Mouse (Mus musculus) spleen, postnatal 10 days (tissue): ENCODE data around the gene Gm128.

Experiments used
- DNase-seq, 2 experiments: peaks; one replicate each; pipeline ENCODE4 v3.0.0; 2021 to 2022; ENCODE audit warnings: low spot score in 2 of 2

Gm128 gene

DNA sequence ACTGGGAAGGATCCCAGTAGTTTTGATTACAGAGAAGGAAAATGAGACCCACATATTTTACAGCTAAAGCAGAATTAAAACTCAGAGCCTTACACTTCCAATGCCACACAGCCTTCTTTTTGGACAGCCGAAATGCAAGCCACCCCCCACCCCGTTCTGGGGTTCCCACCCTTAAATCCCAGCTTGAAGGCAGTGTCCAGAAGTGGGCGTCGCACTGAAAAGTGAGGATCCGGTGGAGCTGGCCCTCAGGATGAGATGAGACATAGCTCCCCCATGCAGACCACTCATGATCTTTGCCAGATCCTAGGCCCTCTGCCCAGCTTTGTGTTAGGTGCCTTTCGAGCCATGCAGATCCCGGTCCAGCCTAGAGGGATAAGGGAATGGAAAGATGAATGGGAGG, at the start of gene Gm128:
TSS of gene Gm128 (minus strand) at position 101 of the 400 bp plus-strand sequence.
- DNase-seq, result no peak

DNA sequence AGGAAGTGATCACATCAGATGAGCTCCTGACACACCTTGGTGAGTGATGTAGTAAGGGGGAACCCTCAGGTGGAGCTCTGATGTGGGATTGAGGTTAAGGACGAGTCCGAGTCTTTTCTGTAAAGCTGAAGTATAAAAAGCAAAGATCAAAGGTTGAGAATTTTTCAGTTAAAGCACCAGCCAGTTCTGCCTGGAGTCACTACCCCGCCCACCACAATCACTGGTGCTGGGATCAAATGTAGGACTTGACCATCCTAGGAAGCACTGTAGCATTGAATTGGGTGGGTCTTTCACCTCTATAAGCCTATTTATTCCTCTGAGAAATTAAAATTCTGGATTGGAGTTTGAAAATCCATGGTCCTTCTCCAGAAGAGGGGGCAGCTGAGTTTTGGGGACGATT, 49.6 kb upstream of the Gm128 start:
- no peak for DNase-seq

DNA sequence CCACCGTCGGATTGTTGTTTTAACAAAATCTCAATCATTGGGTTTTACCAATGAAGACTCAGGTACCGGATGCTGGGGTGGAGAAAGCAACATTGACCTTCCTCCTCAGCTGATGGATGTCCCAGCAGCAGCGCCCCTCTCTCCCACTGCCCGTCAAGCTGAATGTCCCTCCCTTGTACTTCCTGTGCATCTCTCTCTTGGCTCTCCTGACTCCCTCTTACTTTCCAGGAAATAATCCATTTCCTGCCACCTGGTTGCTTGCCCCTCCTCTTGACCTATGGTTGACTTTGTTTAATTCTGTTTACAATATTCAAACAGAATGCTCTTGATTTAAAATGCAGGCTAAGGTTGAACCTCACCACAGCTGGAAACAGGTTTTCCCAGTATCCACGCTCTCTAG, 48.8 kb upstream of the Gm128 start:
- DNase-seq, result no peak

DNA sequence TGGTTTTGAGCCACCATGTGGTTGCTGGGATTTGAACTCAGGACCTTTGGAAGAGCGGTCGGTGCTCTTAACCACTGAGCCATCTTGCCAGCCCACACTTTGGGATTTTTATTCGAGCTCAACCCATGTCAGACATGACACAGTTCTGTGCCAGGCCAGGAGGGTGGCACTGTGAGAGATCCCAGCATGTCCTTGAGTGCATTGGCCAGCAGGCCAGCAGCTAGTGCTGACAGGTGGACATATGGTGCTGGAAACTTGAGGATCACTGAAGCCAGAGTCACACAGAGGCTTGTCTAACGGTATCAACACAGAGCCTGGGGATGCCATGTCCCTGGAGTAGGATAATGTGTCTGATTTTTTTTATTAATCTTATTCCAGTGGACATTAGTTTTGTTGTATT, 48.0 kb upstream of the Gm128 start:
- DNase-seq, result no peak

DNA sequence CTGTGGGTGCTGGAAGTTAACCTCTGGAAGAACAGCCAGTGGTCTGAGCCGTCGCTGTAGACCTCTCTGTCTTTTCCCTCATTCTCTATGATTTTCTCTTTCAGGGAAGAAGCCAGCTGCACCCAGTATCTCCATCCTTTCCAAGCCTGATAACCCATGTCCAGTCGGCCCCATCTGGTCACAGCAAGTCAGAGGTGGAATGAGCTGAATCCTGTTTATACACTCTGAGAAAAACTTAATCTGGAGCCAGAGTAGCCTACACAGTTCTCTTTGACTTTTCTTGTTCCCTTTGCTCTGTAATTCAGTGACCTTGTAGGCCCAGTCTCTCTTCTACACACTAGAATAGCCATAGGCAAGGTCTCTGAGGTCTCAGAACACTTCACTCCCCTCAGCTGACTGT, 46.1 kb upstream of the Gm128 start:
- DNase-seq, result no peak

DNA sequence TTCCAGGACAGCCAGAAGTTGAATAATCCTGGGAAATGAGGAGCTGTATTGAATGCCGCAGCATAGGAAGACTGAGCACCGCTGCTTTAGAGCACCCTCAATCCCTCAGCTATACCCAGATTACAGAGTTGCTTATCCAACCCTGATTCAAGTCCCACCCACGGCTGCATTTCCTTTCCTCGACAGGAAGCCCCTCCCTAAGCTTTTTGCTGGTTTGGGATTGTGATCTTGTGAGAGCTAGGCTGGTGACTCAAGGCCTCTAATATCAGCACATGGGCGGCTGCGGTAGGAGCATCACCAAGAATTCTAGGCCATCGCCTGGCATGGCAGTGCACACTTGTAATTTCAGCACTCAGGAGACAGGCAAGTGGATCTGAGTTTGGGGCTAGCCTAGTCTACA, 45.1 kb upstream of the Gm128 start:
- no peak for DNase-seq

DNA sequence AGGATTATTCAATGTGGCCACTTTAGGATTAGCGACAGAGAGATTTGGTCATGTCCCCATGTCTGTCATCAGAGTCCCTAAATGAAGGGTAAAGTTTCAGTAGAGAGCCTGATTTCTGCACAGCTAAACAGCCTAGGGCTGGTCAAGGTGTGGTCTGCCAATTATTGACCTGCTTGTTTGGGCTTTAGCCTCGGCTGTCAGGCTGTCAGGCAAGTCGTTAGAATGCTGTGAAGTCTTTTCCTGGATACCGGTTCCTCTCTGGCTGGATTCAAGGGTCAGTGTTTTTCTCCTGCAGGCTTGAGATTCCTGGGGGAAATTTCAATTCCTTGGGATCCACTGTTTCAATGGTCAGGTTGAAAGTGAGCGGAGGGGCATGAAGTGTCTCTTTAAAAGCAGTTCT, 44.6 kb upstream of the Gm128 start:
- no peak for DNase-seq

DNA sequence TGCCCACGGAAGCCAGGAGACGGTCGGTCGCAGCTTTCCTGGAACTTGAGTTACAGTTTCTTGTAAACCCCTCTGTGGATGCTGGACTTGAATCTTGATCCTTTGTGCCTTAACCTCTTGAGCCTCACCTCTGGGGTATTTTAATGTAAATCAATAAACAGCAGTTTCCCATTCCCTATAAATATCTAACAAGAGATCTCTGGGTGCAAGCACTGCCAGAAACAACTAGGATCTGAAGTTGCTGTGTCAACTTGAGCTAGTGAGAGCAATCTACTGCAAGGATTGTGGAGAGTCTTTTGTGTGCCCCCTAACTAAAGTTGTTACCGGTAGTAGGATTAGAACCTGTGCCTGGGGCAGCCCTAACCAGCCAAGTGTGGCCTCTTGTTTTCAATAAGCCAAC, 44.0 kb upstream of the Gm128 start:
- no peak for DNase-seq

DNA sequence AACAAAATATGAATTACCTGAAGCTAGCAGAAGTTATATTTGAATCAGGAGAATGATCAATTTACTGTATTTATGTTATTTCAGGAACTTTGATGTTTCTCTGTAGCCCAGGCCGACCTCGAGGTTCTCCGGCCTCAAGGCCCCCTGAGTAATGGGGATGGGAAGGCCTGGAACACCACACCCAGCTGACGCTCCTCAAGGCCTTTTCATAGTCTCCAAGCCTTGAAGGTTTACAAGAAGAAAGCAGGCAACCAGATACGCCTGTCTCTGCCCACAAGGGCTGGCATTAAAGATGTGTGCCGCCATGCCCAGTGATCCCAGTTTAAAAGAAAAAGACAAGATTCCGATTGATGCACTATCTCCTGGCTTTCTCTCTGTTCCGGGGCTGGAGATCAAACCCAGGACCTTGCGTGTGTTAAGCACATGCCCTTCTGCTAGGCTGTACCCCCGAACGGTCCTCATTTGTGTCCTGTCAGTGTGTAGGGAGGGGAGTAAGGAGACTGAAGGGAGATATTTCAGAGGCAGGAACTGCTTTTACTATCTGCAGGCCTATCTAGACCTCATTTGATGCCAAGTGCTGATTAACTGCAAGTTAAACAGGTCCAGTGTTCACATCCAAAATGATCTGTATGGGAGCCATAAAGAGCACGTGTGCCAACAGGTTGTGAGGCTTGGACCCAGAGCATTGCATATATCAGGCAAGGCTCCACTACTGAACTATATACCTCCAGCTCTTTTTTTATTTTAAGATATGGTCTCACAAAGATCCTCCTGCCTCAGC, 43.3 kb upstream of the Gm128 start:
- no peak for DNase-seq

DNA sequence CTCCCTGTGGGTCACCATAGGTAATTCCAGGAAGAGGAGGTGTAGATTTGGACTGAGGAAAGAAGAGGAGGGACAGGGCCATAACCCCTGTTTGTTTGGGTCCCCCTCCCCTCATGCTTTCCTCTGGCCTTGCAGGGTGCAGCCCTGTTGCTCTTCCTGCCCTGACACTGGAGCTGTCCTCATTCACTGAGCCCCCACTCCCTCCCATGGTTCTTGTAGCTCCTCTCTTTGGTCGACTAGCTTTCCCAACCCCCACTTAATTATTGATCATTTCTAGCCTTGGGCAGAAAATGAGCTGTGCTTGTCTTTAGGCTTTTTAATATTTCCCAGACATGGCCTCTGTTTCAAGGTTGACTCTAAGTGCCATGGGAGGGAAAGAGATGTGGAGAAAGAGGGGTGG, 42.7 kb upstream of the Gm128 start:
- DNase-seq, result peak in 1 of 2 experiments; percentile 14

DNA sequence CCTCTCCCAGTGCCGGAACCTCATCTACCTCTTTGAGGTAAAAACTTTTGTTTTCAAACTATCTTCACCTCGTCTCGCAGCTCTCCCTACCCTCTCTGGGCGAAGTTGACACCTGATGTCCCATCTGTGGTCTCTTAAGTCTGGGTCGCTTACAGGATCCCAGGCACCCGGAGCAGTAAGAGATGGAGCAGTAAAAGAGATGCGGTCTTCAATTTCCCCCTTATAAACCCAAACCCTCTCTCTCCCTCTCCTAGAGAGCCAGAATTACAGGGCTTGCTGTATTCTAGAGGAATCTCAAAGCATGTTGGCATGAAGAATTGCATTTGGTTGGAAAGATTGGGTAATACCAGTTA, 42.2 kb upstream of the Gm128 start:
- DNase-seq, result no peak

DNA sequence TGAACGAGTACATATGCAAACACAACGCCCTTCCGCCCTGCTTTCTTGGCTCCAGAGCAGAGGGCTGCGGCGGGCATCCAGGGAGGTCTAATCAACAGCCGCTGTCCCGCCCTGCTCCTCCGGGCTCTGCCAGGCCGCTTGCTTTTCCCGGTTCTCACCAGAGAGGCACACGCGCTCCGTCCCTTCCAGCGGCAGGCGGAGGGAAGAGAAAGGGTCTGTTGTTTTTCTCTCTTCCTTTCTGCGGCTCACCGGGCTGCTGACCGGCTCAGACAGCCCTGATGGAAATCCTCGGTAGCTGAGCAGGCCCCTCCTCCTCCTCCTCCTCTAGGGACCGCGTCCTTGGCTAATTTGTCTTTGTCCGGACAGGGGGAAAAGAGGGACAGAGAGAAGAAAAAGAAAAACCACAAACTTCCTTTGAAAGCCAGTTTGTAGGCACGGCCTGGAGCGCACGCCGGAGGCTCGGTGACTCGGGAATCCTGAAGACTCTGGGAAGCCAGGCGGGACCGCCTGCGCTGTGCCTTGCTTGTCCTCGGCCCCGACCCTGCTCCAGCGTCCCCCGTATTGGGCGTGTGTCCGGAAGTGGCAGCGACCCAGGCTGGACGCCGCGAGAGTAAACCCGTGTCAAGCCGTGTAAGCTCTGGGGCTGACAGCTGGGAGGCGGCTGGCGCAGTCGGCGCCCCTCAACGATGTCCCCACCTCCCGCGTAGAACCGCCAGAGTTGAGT, 41.6 kb upstream of the Gm128 start:
- peak; percentile 82 to 86 for DNase-seq

DNA sequence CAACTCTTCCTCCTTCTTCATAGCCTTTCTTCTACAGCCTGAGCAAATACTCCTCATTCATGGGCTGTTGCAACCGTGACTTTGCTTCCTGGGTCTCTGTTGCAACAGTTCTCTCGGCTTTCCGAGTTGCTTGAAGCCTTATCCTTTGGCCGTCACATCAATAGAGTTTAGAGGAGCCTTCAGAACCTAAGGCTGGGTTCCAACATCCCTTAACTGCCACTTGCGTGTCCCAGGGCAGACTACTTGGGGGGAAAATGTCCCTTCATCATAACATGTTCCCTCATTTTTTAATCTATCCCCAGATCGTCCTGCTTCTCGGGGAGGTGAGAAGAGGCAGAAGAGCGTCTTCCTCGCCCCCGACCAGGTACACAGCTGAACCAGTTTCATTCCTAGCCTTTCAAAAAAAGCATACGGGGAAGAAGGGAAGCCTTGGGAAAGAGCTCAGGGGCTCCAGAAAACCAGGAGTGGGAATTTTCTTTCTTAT, 41.0 kb upstream of the Gm128 start:
- peak; percentile 64 to 73 for DNase-seq

DNA sequence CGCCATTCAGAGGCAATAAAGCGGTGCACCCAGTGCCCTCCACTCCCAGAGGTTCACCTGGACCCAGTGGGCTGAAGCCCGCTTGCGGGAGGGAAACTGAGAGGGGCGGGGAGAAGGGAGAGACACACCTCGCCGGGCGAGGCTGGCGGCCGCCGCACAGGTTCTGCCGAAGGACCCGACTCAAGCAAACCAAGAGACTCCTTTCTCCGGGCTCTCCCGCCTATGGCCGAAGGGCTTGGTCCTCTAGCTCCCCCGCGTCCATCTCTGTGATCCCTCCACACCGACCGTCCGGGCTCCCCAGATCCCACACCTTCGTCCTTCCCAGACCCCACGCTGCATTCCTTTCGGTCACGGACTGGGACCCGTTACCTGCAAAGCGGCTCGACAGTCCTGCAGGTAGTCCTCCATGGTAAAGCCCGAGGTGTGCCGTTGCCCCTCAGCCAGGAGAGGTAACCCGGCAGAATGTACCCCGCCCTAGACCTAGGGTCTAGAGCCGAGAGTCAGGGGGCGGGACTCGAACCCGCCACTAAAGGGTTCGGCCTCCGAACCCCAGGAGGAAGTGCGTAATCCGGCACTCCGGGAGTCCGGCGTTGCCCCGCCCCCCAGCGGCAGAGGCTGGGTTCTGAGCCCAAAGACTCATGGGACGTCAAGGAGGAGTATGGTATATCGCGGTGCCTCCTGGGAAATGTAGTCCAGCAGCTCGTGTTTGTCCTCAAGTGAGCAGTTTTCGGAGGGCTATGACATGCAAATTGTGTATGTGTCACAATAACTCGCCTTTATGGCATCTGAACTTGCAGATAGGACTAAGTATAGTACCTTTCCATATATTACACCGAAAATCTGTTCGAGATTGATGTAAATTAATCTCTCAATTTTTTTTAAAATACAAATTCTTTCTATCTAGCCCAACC, 40.1 kb upstream of the Gm128 start, which contains the start of the genes Mindy1 and Prune1:
TSS of gene Mindy1 (plus strand) at position 130 of the 911 bp plus-strand sequence.
TSS of gene Prune1 (minus strand) at position 861 of the 911 bp plus-strand sequence.
- DNase-seq, result peak; percentile 98 to 100

DNA sequence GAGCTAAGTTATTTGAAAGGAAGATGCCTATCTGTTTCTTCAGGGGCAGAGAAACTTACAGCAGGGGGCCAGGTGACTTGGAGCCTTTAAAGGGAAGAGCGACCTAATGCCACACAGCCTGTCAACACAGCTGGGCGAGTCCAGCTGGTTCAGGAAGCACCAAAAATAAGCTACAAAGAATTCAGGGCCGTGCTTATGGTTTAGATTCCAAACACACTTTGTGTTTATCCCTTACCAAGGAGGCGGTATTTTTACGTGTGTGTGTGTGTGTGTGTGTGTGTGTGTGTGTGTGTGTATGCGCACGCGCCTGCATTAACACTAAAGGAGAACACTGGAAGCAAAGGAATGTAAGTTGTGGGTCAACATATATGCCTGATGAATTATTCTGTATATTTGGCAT, 39.3 kb upstream of the Gm128 start:
- peak in 1 of 2 experiments; percentile 24 for DNase-seq

DNA sequence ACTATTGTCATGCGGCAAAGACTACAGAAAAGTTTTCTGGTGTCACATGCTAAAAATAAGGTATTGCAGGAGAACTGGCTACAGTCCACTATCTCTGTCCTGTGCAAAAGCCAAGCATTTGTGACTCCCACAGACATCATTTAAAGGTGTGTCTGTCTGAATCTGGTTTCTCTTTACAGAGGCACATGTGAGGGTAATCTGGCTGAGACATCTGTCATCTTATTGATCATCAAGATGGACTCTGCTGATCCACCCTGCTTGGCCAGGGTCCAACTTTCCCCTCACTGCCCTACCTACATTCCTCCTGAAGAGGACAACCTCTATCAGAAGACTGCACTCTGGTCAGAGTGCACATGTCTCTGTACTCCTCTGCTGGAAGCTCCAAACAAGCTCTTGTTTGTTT, 35.8 kb upstream of the Gm128 start:
- DNase-seq, result no peak

DNA sequence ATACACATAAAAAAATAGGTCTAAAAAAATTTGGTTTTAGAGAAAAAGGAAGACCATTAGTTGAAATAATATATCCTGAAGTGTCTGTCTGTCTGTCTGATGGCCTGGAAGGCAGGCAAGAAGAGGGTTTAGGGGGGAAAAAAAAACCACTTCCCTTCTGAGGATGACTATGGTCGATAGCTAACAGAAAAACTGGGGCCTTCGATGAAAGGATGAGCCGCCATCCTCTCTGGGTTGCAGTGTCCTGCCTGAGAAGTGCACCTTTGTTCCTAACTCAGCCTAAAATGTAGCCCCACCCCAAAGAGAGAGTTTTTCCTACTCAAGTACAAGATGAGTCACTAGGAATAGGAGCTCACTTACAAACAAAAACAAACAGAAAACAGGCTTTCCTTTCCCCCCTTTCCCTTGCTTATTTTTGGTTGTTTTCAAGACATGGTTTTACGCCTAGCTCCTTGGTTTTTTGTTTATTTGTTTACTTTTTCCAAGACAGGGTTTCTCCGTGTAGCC, 35.1 kb upstream of the Gm128 start:
- DNase-seq, result no peak

DNA sequence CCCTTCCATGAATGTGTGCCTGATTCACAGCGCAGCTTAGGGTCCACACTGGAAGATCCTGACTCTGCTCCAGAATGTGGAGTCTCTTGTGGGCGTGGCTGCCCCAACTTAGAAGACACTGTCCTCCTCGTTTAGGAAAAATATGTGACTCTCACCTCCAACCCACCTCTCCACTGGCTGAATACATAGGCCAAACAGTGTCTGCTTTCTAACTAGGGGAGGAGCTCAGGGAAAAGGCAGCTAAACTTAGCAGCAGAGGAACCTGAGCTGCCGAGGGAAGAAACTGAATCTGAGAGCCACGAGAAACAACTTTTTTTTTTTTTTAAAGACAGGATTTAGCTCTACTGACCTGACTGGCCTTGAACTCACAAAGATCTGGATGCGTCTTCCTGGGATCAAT, 33.8 kb upstream of the Gm128 start:
- DNase-seq, result no peak

DNA sequence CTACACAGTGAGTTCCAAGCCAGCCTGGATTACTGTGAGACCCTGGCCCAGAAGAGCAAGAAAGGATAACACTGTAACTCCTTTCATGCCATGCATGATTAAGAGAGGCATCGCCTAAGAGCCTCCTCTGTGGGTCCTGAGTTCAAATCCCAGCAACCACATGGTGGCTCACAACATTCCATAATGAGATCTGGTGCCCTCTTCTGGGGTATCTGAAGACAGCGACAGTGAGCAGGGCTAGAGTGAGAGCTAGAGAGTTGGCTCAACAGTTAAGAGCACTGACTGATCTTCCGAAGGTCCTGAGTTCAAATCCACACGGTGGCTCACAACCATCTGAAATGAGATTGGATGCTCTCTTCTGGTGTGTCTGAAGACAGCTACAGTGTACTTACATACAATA, 33.1 kb upstream of the Gm128 start:
- no peak for DNase-seq

DNA sequence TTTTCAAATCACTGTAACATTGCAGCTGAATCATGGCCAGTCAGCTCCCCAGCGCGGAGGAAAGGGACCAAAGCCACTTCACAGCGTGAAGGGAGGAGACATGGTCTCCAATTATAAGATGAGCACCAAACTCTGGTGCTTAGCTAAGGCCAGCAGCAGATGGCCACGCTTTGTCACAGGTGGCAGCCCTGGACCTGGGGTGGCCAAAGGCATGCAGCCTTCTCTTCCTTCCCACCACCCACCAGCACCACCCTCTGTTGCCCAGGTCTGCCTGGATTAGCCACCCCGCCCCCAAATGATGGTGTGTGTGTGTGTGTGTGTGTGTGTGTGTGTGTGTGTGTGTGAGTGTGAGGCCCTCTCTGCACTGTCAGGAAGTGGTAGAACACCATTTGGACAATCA, 32.1 kb upstream of the Gm128 start:
- DNase-seq, result no peak

DNA sequence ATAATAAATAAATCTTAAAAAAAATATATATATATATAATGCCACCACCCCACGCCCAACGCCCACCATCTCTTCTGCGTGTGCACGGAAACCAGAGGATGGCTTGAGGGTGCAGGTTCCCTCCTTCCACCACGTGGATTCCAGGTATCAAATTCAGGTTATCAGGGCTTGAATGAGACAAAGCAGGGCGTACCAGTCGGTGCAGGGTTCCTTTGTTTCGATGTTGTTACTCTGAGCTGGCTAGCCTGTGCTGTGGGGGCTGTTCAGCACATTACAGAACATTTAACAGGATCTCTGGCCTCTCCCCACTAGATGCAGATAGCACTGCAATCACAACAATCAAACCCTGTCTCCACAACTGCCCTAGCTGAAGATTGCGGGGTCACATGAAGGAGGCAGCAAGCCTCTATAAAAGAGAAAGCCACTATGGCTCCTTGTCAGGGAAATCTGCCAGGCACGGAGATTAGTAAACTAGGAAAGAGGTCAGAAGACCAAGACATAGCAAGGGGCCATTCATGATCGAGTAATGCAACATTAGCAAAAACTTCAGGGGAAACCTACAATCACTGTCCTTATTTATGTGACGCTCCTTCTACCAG, 29.5 kb upstream of the Gm128 start:
- no peak for DNase-seq
